Mouse (Mus musculus) liver, embryonic 18 days (tissue): ENCODE results near the gene Ppp1r16b. TPM values are rescaled to one million over a fixed set of nuclear protein-coding genes. Genes with fewer than 3 reads are reported as not detected.

Experiments used
- polyA plus RNA-seq: library from polyadenylated mRNA; depleted of rRNA; stranded (reverse); fragments of >200 nt; gene quantifications from 2 replicates; pipeline ENCODE4 v1.2.3, GENCODE M21; 2012; rRNA removed

Gene Ppp1r16b
- 0.46 and 0.59 TPM in 2 replicates for polyA plus RNA-seq

GRCm38 (mm10) chr2:158665098-158665497 is at the start of gene Ppp1r16b:
TSS of gene Ppp1r16b (plus strand) at chr2:158665398.

DNA sequence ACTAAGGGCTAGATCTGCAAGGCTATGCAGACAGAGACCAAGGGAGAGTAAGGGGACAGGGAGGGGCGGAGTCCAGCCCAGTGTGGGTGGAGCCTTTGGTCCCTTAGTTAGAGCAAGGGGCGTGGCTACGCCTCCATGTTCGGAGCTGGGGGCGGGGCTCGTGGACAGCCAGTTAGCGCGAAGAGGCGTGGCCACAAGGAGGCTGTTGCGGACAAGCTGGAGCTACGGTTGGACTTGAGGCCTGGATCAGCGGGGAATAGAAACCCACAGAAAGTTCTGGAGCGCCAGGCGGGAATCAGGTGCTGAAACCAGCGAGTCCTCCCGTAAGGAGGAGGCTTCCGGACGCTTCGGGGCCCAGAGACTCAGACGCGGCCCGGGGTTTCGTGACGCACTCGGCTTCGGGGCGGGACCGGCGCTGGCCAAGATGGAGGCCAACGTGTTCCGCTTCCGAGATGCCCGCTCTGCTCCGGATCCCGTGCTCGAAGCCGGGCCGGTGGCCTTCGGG is 40.4 kb upstream of the Ppp1r16b start, which contains the start of gene Actr5:
Gene Actr5, plus strand, starts transcription at position 171 of the 505 bp plus-strand sequence.

GRCm38 (mm10) chr2:158767742-158768339 is 102.6 kb downstream of the Ppp1r16b start, which contains the start of gene Fam83d:
TSS of gene Fam83d (plus strand) at chr2:158768093.

GRCm38 (mm10) chr2:158794494-158795004 is 129.4 kb downstream of the Ppp1r16b start, which contains the start of gene Dhx35:
TSS of gene Dhx35 (plus strand) at chr2:158794807.

Other genes starting within 250 kb of the Ppp1r16b start
- not detected in 2 replicates for gene Adig, start 162.8 kb upstream of the Ppp1r16b start, polyA plus RNA-seq
- 0.05 and 0.09 TPM in 2 replicates for gene Arhgap40, start 152.6 kb upstream of the Ppp1r16b start, polyA plus RNA-seq
- 0.04 and 0.08 TPM in 2 replicates for gene Slc32a1, start 54.6 kb upstream of the Ppp1r16b start, polyA plus RNA-seq
- gene Actr5, start 40.5 kb upstream of the Ppp1r16b start, polyA plus RNA-seq, result 2.8 and 3.6 TPM in 2 replicates
- 6.4 and 6.8 TPM in 2 replicates for gene Fam83d, start 102.7 kb downstream of the Ppp1r16b start, polyA plus RNA-seq
- gene Dhx35, start 129.4 kb downstream of the Ppp1r16b start, polyA plus RNA-seq, result 4.1 and 5.6 TPM in 2 replicates